Mouse (Mus musculus) urinary bladder, adult 18-20 months (tissue): ENCODE measurements at regions not wholly inside any gene's neighbourhood (a gene's known extent, or its start where the extent isn't known, plus 50 kb on each side); places are given as distances from the start of the nearest gene placed in this dataset.

Source experiments
- DNase-seq, 2 experiments: peaks; one replicate each; pipeline ENCODE4 v3.0.0; 2022; ENCODE audit warnings: low spot score in 2 of 2, mixed read lengths in 2 of 2

DNA sequence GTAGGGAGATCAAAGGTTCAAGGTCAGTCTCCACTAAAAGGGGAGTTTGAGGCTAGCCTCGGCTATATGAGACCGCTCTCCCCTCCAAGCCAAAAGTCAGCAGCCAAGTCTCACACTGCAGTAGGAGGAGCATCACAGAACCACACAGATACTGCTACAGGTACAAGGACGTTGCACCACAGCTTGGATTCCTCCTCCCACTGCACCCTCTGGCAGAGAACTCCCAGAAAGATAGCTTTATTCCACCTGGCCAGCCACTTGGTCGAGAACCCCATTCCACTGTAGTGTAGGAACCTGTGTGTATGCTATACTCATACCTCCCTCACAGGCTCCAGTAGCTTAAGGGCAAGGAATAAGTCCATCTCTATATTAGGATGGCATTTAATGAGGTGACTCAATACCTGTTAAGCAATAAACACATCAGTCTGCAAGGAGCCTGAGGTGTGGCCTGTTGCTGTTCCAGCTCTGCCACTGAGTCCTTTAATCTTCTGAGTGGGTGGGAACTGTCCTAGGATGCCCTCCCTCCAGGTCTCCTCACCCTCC lies 254.0 kb downstream of the Sox4 start:
- DNase-seq, result no peak

DNA sequence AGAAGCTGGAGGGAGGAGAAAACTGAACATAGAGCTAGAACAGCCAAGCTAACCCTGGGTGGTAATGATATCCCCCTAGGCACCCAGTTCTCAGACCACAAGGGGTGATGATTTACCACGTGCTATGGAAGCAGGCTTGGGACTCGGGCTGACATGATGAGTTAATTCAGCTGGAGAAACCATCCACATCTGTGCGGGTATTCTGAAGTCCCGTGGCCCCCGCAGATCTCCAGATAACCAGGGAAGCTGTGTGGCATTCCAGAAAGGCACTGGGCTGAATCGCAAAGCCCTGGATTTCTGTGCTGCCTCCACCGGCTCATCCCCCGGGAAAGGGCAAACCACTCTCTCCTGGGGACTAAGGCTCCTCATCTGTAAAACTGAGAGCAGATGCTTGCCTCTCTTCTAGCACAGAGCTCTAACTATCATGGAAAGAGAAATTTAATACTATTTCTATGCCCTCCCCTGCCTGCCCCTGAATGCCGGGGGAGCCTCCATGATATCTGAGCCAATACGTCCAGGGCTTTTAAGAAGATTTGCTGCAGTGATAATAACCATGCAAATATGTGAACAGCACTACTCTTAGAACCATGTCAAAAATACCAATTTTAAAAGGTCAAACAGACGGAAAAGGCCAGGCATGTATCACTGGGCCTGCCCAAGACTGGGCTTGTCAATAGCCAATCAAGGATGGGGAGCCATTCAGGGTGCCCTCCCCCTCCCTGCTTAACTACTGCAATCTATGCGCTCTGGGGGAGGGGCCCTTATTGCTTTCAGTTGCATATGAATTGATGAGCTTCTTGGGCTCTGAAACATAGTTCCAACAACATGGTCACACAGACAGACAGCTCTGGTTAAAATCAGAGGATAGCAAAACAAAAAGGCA lies 255.5 kb downstream of the Sox4 start:
- no peak for DNase-seq

DNA sequence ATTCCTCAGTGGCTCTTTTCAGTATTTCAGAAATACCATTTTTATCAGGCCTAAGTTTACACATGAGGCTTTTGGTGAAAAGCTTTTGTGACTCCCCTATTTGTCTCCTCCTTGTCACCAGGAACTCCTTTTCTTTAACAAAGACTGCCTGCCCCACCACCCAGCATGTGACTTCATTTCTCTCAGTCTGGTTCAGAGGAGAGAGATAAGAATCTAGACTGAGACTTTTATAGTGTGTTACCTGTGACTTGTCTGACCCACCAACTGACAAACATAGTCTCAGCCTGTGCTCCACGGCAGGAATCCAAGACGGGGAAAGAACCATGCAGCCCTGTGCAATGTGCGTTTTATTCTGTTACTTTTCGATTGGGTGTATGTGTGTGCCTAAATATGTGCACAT lies 260.4 kb downstream of the Sox4 start:
- DNase-seq, result no peak

DNA sequence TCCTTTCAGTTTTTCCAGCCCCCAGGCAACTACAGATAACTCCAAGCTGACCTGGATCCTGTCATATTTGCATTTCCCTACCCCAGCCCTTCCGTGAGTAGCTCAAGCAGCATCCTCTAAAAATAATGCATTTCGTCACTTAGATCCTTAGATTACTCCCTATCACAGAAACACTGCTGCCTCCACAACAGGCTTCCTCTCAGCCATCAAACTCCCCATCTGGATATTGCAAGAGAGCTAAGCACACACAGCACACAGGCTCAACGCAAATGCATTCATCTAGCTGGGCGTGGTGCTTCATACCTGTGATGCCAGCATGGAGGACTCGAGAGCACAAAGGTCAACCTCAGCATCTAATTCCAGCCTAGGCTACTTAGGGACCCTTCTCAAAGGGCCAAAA lies 260.9 kb downstream of the Sox4 start:
- no peak for DNase-seq

DNA sequence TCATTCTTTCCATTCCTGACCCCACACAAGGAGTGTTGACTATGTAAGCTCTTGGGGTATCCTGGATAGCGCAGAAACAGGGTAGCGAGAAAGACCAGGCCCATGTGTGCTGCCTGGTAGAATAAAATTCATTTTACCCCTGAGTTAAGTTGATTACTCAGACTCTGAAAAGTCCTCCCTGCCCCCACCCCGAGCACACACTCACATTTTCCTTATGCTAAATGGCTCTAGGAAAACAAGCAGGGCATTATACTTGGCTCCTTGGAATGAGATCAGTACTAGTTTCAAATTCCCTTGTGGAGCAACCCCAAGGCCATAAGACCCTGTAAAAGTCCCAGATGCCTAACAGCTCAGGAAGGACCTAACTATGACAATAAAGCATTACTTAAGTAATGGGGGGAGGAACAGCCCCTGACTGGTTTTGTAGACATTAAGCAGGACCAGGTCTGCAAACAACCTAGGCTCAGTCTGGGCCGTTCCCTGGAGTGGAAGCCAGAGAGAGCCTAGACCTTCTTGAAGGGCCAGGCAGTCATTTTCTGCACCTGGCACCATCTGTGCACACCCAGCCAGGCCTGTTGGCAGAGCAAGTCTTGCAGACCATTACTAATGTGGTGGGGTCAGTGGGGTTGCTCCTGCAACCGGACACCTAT lies 262.9 kb downstream of the Sox4 start:
- DNase-seq, result no peak

DNA sequence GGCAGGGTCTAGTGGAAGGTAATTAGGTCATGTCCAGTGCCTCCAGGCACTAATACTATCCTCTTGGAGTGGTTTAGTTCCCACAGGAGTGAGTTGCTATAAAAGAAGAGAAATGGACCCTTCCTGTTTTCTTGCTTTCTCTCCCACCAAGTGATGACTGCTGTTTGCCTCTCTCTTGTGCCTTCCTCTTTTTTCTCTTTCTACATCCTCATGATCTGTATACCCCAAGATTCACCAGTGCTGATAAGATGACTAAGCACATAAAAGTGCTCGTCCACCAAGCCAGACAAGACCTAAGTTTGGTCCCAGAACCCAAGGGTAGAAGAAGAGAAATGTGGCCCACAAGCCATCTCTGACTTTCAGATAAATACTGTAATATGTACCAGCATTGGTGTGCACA lies 265.7 kb downstream of the Sox4 start:
- DNase-seq, result no peak

DNA sequence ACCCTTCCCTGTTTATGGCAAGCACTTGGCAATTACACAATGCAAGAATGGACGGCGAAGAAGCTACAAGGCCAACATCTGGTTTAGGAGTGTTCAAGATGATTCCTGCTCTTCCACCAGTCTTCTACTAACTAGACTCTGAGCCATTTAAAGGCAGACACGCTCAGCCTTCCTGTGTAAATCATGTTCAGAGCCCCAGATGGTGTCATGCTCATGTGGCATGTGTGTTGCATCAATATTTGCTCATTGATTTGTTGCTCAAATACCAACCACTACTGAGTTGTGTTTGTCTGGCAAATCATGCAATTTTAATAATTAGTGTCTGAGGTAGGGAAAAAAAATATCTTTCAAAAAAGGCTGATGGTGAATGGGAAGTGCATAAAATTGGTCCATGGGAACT lies 269.2 kb downstream of the Sox4 start:
- no peak for DNase-seq

DNA sequence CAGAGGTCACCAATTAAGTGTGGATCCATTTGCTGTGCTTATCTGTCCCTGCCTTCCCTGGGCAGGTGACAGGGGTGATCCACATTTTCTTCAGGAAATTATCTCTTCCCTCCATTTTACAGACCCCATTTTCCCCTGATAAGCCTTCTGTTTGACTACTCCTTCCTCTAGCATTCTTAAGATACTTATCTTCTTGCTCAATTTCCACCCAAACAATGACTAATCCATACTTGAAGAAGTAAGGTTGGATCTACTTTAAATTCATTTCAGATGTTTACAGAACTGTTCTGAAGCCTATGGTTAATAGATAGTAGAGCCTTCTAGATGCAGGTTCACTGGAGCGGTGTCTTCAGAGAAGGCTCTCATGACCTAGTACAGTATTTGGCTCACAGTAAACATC lies 273.2 kb downstream of the Sox4 start:
- no peak for DNase-seq

DNA sequence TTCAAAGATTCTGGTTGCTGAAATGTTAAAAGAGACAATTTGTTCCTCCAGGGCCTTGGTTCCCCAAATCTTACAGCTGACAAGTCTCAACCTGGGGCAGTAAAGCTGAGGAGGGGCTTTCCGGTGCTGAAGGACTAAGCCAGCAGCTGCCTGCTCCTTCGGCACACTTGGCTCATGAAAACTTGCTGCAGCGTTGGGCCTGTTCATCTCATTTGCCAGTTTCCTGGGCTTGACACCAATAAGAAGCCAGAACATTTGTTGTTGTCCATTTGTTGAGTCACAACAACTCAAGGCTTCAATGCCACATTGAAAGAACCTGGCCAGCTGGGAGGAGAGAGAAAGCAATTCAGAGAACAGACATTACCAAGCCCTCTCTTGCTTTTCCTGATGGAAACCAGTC lies 279.9 kb downstream of the Sox4 start:
- DNase-seq, result no peak

DNA sequence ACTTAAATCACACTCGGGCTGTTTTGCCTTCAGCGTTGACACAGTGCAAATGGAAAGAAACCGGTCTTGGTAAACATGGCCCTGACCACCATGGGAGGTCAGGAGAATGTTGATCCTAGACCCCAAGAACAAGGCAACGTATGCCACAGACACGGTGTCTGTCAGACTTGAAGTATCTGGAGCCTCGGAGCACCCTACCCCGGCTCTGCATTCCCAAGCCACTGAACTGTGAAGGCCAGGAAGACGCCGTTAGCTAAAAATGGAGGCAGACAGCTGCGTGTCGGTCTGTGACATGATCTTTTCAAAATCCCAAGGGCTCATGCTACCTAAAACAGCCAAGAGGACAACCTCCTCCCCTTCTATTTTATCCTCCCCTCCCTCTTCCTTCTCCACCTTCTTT lies 282.0 kb downstream of the Sox4 start:
- DNase-seq, result no peak

DNA sequence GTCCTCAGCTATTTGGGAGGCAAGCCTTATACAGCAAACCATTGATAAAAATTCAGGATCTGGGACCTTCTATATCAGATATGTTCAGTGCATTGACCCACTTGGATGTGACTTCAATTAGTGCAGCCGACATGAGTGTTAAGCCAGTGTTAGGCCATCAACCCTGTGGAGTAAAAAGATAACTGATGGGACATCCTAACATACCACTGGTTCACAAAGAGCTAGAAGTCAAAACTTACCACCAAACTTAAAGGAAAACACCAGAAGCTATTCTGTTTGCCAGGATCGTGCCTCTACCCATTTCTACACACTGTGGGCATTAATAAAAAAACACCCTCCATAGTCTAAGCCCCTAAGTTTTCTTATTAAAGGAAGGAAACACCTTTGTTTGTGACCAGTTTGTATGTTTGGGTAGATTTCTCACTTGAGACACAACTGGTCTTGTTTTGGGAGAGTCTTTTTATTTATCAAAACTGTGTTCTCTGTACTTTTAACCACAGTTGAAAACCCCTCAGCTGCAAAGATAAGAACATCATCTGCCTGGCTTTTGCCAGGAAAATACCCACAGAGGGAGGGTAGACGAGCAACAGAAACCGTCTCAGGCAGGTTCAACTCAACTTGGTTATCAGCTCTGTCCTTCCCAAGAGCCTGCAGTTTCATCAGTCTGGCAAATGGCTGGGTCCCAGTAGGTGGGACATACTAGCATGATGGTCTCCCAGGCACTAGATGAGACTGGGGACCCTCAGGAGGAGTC lies 283.5 kb downstream of the Sox4 start:
- DNase-seq, result no peak

DNA sequence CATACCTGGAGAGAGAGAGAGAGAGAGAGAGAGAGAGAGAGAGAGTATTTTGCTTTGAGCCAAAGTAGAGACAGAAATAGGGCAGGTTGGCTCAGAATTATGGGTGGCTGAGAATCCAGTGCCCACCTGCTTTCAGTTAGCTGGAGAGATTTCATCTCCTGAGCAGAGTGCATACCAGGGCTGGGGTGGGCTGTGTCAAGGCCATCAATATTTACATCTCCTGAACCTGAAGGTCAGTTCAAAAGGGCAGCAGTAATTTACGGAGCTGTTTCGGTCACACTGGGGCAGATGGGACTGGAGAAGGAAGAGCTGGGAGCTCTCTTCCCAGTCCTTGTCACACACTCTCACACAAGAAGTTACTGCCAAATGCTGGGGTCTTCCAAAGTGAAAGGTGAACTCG lies 286.7 kb downstream of the Sox4 start:
- DNase-seq, result no peak

DNA sequence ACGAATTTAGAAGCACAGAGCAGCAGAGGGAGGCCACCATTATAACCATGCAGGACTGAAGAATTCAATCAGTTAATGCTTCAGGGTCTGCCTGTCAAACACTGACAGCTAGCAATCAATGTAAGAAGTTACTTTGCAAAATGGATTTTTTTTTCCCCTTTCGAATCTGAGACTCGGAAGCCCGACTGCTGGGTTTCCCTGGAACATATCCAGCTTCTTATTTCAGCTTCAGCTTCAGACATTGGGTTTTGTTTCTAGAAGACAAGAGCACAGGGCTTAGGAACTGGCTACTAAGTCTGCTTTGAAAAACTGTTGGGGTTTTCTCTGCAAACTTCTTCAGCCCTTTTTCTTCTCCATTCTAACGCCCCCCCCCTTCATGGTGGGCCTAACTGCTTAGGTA lies 288.4 kb downstream of the Sox4 start:
- no peak for DNase-seq

DNA sequence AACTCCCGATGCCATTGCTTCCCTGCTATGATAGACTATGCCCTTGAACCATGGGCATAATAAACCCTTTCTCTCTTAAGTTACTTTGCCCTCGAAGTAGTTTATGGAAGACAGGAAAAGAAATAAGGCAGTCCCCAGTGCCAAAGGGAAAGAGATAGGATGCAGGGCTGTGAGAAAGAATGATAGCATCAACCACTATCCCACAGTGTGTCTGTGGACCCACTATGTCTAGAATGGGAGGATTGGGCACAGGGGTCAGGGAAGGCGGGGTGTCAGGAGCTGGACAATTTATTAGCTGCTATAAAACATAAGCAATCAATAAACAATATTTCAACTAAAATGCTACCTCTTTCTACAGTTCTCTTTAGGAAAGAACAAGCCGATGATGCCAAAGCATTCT lies 288.8 kb downstream of the Sox4 start:
- no peak for DNase-seq

DNA sequence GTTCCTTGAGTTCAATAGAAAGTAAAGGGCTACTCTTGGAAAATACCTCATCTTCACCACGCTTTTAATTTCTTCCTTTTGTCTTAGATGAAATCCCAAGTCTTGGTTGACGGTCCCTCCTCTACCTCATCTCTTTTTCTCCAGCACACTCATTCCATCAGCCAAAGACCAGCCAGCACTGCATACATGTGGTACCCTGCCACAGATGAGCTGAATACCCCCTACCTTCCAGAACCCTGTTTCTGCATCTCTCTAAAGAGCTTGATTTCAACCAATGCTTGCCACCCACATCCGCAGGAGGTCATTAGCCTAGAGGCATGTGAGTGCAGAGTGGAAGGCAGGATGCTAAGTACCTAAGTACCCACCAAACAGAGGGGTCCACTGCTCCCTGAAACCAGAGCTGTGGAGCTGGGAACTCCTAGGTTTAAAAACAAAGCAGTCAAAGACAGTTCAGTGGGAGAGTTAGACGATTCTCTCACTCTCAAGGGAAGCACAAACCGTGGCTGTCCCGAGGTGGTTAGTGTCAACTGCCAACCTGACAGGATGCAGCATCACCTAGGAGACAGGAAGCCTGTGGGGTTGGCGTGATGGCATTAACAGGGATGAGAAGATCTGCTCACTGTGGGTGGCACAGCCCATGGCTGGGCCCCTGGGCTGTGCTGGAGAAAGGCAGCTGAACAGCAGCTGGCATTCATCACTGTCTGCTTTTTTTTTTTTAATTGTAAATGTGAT lies 289.4 kb downstream of the Sox4 start:
- no peak for DNase-seq

DNA sequence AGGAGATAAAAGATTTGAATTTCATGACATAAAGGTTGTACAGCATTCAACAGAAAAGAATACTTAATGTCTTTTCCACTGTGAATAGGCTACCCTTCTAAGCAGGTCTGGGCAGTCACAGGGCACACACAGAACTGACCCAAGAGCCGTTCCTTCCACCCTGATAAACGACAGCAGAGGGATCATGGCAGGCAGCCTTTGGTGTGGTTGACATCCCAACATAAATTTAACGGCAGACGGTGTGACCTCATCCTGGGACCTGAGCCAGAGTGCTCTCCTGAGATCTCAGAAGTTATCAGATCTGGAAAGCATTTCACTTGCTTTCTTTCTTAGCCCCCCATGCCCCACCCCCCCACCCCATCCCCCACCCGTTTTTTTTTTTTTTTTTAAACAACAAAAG lies 290.1 kb downstream of the Sox4 start:
- no peak for DNase-seq

DNA sequence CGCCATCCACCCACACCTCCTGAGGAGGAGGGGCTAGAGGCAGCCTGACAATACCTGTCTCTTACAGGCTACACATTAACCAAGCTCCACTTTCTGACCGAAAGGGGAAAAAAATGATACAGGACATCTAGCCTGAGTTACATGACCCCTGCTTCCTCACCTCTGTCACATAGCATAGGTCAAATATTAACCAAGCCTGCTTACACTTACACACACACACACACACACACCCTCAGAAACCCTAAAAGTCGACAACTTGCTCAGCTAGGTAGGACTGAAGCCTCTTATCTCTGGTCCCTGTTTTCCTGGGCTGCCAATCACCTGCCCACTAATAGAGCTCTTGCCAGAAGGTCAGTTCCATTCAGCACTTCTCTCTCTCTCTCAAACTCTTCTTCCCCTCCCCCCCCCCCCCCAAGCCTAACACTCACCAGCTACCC lies 291.2 kb downstream of the Sox4 start:
- no peak for DNase-seq

DNA sequence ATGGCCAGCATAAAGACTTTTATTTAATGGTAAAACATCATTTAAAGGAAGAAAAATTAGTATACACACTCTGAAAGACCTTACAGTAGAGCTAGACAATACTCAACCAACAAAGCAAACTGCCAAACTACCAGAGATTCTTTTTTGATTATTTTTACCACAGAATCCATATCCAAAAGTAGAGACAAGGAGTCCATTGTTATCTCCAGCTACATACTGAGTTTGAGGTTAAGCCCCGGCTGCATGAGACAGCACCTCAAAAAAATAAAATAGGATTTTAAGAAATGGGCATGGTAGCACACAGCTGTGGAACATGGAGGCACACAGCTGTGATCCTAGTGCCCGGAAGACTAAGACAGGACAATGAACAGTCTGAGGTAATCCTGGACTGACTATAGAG lies 293.4 kb downstream of the Sox4 start:
- no peak for DNase-seq

DNA sequence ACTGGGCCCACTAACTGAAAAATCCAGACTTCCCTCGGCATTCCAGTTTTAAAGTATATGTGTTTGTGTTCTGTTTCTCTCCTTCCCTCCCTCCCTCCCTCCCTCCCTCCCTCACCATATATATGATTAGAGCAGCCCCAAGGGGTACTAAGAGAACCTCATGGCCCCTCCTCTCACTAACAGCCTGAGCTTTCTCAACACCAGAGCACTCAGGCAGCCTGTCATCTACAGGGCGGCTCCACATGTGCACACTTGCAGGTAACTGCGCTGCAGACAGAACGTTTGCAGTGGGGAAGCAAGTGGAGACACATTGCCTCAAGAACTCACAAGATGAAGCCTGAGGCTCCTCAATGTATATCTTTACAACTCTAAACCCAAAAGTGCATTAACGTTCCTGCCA lies 294.9 kb downstream of the Sox4 start:
- DNase-seq, result no peak

DNA sequence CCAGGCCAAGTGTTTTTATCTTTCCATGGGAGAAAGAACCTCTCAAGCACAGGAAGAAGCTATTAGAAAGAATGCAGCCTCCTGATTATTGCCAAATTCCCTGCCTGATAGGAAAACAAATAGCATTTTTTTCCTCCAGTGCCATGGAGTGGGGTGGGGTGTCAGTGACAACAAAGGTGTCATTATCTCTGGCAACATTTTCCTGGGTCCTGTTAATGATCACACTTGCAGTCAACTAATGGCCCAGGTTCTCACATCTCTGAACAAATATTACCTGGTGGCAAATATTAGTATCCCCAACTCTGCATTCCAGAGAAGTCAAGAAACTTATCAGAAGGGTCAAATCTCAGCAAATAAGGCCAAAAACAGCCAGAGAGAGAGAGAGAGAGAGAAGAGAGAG lies 298.6 kb downstream of the Sox4 start:
- DNase-seq, result no peak

DNA sequence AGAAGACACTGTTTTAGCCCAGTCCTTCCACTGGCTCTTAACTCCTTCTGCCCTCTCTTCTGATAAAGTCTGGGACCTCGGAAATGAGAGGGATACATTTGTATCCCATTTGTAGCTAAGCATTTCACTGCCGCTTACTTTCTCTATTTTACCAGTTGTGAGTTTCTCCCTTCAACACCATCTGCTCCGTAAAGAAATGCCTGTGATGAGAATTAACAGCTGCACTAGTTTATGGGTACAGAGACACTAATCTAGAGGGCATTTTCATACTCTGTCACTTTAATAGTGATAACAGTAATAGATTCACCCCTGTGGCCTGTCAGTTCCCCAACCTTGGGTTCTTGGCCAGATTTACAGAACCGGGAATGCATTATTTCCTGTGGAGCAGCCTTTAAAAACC lies 300.2 kb downstream of the Sox4 start:
- no peak for DNase-seq

DNA sequence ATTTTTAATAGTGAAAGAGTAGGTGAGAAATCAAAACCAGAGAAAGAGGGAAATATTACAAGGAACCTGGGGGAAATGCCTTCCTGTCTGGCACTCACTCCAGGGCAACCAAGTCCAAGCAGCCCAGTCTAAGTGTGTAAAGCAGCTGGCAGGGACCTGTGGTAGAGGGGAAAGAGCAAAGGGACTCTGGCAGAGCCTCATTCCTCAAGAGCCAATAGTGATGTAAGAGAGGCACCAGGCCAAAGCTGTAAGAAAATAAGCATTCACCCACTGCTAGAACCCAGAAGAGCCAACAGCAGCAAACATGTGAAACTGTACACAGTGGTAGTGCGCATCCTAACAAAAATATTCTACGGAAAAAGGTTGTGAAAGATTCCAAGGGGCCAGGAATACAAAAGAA lies 301.7 kb downstream of the Sox4 start:
- no peak for DNase-seq
